Mouse (Mus musculus) spleen, postnatal 14 days (tissue): Measurements from ENCODE around the gene Mcm6.
"Not testable (repeated sequence)": the region's sequence is repeated elsewhere in the genome, so short reads cannot be mapped to it uniquely, and the experiment has no call there.

ENCODE experiments used
- DNase-seq, 2 experiments: peaks; one replicate each; pipeline ENCODE4 v3.0.0; 2021 to 2022; ENCODE audit warnings: low spot score in 2 of 2

Mcm6 gene

GRCm38 (mm10) chr1:128337708-128338320 lies 21.6 kb downstream of the Mcm6 start:
- DNase-seq, result no peak

GRCm38 (mm10) chr1:128330313-128330712 lies 29.2 kb downstream of the Mcm6 start:
- no peak for DNase-seq

- no peak for DNase-seq
Observed at GRCm38 (mm10) chr1:128328218-128328617, 31.2 kb downstream of the Mcm6 start, which contains the start of gene Lct. Gene Lct (minus strand): TSS chr1:128328318.

- no peak for DNase-seq
Observed at GRCm38 (mm10) chr1:128327165-128327564, 32.3 kb downstream of the Mcm6 start.

GRCm38 (mm10) chr1:128324776-128325175 lies 34.7 kb downstream of the Mcm6 start:
- no peak for DNase-seq

- DNase-seq, result no peak
Observed at GRCm38 (mm10) chr1:128323026-128323643, 36.3 kb downstream of the Mcm6 start.

- DNase-seq, result not testable (repeated sequence)
Observed at GRCm38 (mm10) chr1:128319266-128319665, 40.2 kb downstream of the Mcm6 start.

- DNase-seq, result no peak
Observed at GRCm38 (mm10) chr1:128314665-128315064, 44.8 kb downstream of the Mcm6 start.

- DNase-seq, result no peak
Observed at GRCm38 (mm10) chr1:128309043-128309442, 50.4 kb downstream of the Mcm6 start.

GRCm38 (mm10) chr1:128303900-128304299 lies 55.6 kb downstream of the Mcm6 start:
- no peak for DNase-seq

- DNase-seq, result no peak
Observed at GRCm38 (mm10) chr1:128295717-128296528, 63.5 kb downstream of the Mcm6 start.

GRCm38 (mm10) chr1:128295296-128295695 lies 64.2 kb downstream of the Mcm6 start:
- DNase-seq, result no peak

GRCm38 (mm10) chr1:128293524-128293923 lies 65.9 kb downstream of the Mcm6 start:
- no peak for DNase-seq

GRCm38 (mm10) chr1:128290295-128290694 lies 69.2 kb downstream of the Mcm6 start:
- DNase-seq, result no peak

GRCm38 (mm10) chr1:128285136-128285535 lies 74.3 kb downstream of the Mcm6 start:
- no peak for DNase-seq

GRCm38 (mm10) chr1:128284157-128284690 lies 75.2 kb downstream of the Mcm6 start:
- no peak for DNase-seq

- DNase-seq, result no peak
Observed at GRCm38 (mm10) chr1:128282924-128283323, 76.5 kb downstream of the Mcm6 start.

GRCm38 (mm10) chr1:128281753-128282152 lies 77.7 kb downstream of the Mcm6 start:
- DNase-seq, result no peak
